Mouse (Mus musculus): ENCODE data around the gene Apc2.

- TF ChIP-seq E2F4 (IDR thresholded peaks at IDR 0.05; ENCODE audit: insufficient replicate concordance, low read depth, low read length) (no peak), GABPA (IDR thresholded peaks at IDR 0.05; ENCODE audit: insufficient replicate concordance, low read depth, low read length) (no peak)
Observed at GRCm38 (mm10) chr10:80357336-80357735, 61.6 kb downstream of the Apc2 start.
